Mouse (Mus musculus): Measurements from ENCODE around the gene Hoxd11.

DNA sequence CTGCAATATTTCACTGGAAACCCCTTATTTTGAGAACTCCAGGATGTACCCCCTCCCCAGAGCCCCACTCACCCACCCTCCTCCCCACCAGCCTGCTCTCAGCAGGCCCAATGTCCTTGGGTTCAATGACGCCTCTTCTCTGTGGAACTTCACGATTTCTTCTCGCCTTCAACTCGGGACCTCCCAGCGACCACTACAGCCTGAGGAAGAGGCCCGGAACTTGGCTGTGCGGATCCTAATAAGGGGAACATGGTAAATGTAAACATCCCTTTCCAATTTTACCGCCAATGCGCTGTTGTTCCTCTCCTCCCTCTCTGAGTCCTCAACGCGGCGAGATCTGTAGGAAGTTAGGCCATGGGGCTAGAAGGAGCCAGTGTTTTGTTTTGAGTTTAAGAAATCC lies 4.7 kb downstream of the Hoxd11 start:
- no peak for TF ChIP-seq CTCF (IDR thresholded peaks at IDR 0.05; ENCODE audit: borderline replicate concordance, insufficient read depth, low read length)
- no peak for TF ChIP-seq POLR2A (IDR thresholded peaks at IDR 0.05; ENCODE audit: low read depth, low read length)
